Mouse (Mus musculus) neural tube, embryonic 14.5 days (tissue): Measurements from ENCODE around the gene Pxylp1. TPM values are rescaled to one million over a fixed set of nuclear protein-coding genes. Genes with fewer than 3 reads are reported as not detected.

Experiments
- ATAC-seq: fragments of 200-750 bp; cut with Nextera tagmentation; 2 replicates; pipeline ENCODE4 v1.8.0; 2017; ENCODE audit warnings: low read depth, mild to moderate bottlenecking, moderate TSS enrichment, moderate library complexity
- H3K27ac ChIP-seq: fragments of 300-500 bp; sonication (generic); 2 replicates; pipeline ENCODE4 v1.5.1; 2014; ENCODE audit warnings: low read depth, mild to moderate bottlenecking, control low read depth, low read length, moderate library complexity, mixed read lengths
- H3K27me3 ChIP-seq: fragments of 300-500 bp; sonication (generic); 2 replicates; pipeline ENCODE4 v1.6.1; 2014; ENCODE audit warnings: low read length; ENCODE audit not compliant: control insufficient read depth, insufficient read depth
- H3K36me3 ChIP-seq: fragments of 300-500 bp; sonication (generic); 2 replicates; pipeline ENCODE4 v1.6.1; 2014; ENCODE audit warnings: low read length, mixed read lengths; ENCODE audit not compliant: control insufficient read depth, insufficient read depth
- H3K4me1 ChIP-seq: fragments of 300-500 bp; sonication (generic); 2 replicates; pipeline ENCODE4 v1.6.1; 2014; ENCODE audit warnings: low read length; ENCODE audit not compliant: control insufficient read depth, insufficient read depth
- H3K4me2 ChIP-seq: fragments of 300-500 bp; sonication (generic); 2 replicates; pipeline ENCODE4 v1.6.1; 2014; ENCODE audit warnings: mild to moderate bottlenecking, low read depth, low read length, control low read depth
- H3K4me3 ChIP-seq: fragments of 300-500 bp; sonication (generic); 2 replicates; pipeline ENCODE4 v1.5.1; 2014; ENCODE audit warnings: low read depth, low read length, control low read depth, mixed read lengths
- H3K9ac ChIP-seq: fragments of 300-500 bp; sonication (generic); replicated peaks from 2 replicates; pipeline ENCODE4 v1.6.1; 2014; ENCODE audit warnings: low read depth, mild to moderate bottlenecking, control low read depth, low read length, mixed read lengths
- H3K9me3 ChIP-seq: fragments of 300-500 bp; sonication (generic); 2 replicates; pipeline ENCODE4 v1.6.1; 2016; ENCODE audit warnings: low read length; ENCODE audit not compliant: control insufficient read depth
- WGBS: fragments of 180-500 bp; shearing (Covaris S2); extraction: QIAGEN DNeasy Blood & Tissue Kit; methylation state at CpG from one replicate; pipeline ENCODE4 v1.1.7; 2014; 5-methylcytosine and 5-hydroxymethylcytosine counted together
- polyA plus RNA-seq: library from polyadenylated mRNA; unstranded; fragments of >200 nt; fragmentation: Nextera tagmentation; extraction: Ambion mirVana; gene quantifications from 2 replicates; pipeline ENCODE4 v1.2.1, GENCODE M21; 2014

The Pxylp1 gene
- polyA plus RNA-seq, 1 experiment from 2014 or later, result 30.3 TPM

DNA sequence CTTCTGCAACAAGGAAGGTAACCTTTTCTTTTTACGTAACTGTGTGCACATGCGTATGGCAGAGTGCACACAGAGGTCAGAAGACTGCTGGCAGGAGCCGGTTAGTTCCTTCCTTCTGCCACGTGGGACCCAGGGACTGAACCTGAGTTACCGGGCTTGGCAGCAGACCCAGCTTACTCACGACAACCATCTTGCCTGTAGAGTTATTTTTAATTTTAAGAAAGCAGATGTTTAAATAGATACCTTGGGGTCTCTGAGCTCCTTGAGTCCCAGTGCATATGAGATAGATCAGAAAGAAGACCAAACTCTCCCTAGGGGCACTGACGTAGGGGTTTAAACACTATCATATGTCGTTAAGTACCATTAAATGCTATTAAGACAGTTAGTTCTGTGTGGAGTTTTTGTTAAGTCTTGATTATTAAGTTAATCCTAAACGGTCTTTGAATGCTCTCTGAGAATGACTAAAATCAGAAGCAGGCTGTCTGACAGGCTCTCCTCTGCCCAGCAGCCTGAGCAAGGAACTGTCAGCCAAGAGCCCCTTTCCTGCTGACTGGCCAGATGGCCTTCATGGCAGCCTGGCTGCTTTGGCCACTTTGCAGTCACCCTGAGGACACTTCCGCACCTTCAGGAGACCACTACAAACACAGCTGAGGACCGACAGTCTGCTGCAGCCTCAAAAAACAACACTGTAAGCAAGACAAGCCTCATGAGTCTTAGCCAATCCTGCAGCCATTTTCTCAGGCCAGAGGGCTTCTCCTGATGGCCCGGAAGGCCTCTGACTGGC is 65.3 kb downstream of the Pxylp1 start:
- ATAC-seq, result no peak

DNA sequence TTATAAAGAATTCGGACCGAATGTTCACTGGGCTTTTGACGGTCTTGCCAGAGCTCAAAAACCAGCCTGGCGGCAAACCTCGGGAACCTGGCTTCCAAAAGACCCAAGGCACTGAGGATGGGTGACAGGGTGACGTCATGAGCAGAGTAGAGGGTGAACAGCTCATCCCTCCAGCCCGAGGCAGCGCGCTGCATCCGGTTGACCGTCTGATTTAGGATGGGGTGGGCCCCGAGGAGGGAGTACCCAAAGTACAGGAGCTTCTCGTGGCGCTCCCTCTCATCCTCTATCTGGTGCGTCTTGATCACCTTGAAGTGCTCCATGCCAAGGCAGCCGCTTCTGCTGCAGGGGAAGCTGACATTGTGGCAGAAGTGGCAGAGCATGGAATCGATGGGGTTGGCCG is 67.6 kb downstream of the Pxylp1 start:
- H3K27me3 ChIP-seq, result no peaks in the 10 kb centered on the region
- no peaks in the 10 kb centered on the region for H3K4me1 ChIP-seq
- no peak overlapping the region for H3K4me2 ChIP-seq
- H3K9ac ChIP-seq, result no peak overlapping the region
- ATAC-seq, result no peak
- 94% methylated on average over 18 of the region's 18 CpGs for WGBS
- no peak overlapping the region for H3K4me3 ChIP-seq
- no peaks in the 10 kb centered on the region for H3K9me3 ChIP-seq
- no peaks in the 10 kb centered on the region for H3K36me3 ChIP-seq
- no peak overlapping the region for H3K27ac ChIP-seq

More for the DNA sequence above, 65.3 kb downstream of the Pxylp1 start:
- no peaks in the 10 kb centered on the region for H3K27me3 ChIP-seq
- H3K4me2 ChIP-seq, result no peak overlapping the region
- H3K4me3 ChIP-seq, result no peak overlapping the region
- no peaks in the 10 kb centered on the region for H3K9me3 ChIP-seq
- H3K9ac ChIP-seq, result no peak overlapping the region
- H3K27ac ChIP-seq, result 0 out of 2 replicates have a peak overlapping the region, but pooled peaks have one; percentile 10
- no peaks in the 10 kb centered on the region for H3K36me3 ChIP-seq
- peaks cover 5% of the 10 kb centered on the region; the same call in 1 of the 2 replicates for H3K4me1 ChIP-seq
- 71% methylated on average over 12 of the region's 12 CpGs for WGBS

GRCm38 (mm10) chr9:96824026-96824425 is 68.4 kb downstream of the Pxylp1 start:
- no peak overlapping the region for H3K4me2 ChIP-seq
- H3K9ac ChIP-seq, result no peak overlapping the region
- 73% methylated on average over 12 of the region's 12 CpGs for WGBS
- no peaks in the 10 kb centered on the region for H3K27me3 ChIP-seq
- no peak overlapping the region for H3K27ac ChIP-seq
- no peaks in the 10 kb centered on the region for H3K36me3 ChIP-seq
- H3K4me3 ChIP-seq, result no peak overlapping the region
- ATAC-seq, result no peak
- H3K9me3 ChIP-seq, result no peaks in the 10 kb centered on the region
- no peaks in the 10 kb centered on the region for H3K4me1 ChIP-seq

DNA sequence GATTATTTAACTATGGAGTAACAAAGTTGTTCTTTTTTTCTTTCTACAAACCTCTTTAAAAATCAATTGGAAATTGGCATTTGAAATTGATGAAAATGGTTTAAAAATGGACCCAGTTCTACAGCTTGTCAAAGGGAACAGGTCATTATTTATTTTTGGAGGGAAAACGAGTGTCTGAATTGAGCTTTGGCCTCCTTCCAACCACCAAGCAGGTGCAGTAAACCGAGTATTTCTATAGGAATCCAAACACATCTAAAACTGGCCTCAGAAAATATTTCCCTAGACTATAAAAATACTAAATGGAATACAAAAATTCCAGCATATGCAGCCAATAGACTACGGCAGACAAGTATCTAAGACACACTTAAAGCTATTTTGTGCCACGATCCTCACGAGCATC is 68.9 kb downstream of the Pxylp1 start:
- 71% methylated on average over 5 of the region's 5 CpGs for WGBS

DNA sequence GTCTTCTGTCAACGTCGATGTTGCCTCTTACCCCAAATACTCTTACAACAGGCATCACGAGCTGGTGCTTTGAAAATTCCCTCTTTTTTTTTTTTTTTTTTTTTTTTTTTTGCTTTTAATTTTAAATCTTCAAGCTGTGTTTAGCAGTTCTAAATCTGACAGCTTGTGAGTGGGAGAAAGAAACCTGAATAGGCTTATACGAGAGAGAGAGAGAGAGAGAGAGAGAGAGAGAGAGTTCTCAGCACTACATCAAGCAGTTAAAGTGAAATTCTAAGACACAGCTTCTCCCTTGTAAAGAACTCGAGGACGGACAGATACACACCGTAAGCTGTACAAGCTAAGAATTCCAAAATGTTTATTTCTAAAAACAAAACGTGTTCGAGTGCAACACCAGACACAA is 69.5 kb downstream of the Pxylp1 start:
- Histone ChIP-seq H3K4me1 (no peaks in the 10 kb centered on the region), H3K4me2 (no peak overlapping the region), H3K9ac (no peak overlapping the region), H3K27me3 (no peaks in the 10 kb centered on the region), H3K4me3 (no peak overlapping the region), H3K27ac (no peak overlapping the region), H3K36me3 (no peaks in the 10 kb centered on the region), H3K9me3 (no peaks in the 10 kb centered on the region)
- no peak for ATAC-seq
- WGBS, result 88% methylated on average over 9 of the region's 9 CpGs

More for the DNA sequence above, 68.9 kb downstream of the Pxylp1 start:
- H3K27ac ChIP-seq, result no peak overlapping the region
- H3K36me3 ChIP-seq, result no peaks in the 10 kb centered on the region
- H3K4me3 ChIP-seq, result no peak overlapping the region
- ATAC-seq, result no peak
- H3K9me3 ChIP-seq, result no peaks in the 10 kb centered on the region
- H3K4me1 ChIP-seq, result no peaks in the 10 kb centered on the region
- H3K4me2 ChIP-seq, result no peak overlapping the region
- H3K9ac ChIP-seq, result no peak overlapping the region
- no peaks in the 10 kb centered on the region for H3K27me3 ChIP-seq

GRCm38 (mm10) chr9:96818822-96819481 is 73.5 kb downstream of the Pxylp1 start:
- no peaks in the 10 kb centered on the region for H3K9me3 ChIP-seq
- no peaks in the 10 kb centered on the region for H3K4me1 ChIP-seq
- H3K27ac ChIP-seq, result no peak overlapping the region
- ATAC-seq, result peak; percentile 54; the same call in 1 of the 2 replicates
- H3K27me3 ChIP-seq, result no peaks in the 10 kb centered on the region
- H3K9ac ChIP-seq, result no peak overlapping the region
- H3K4me3 ChIP-seq, result no peak overlapping the region
- H3K36me3 ChIP-seq, result no peaks in the 10 kb centered on the region
- WGBS, result 63% methylated on average over 11 of the region's 11 CpGs
- H3K4me2 ChIP-seq, result no peak overlapping the region

- ATAC-seq, result peak; percentile 65; the same call in 1 of the 2 replicates
These were observed 74.2 kb downstream of the Pxylp1 start for GRCm38 (mm10) chr9:96818128-96818821.

GRCm38 (mm10) chr9:96811996-96812395 is 80.5 kb downstream of the Pxylp1 start:
- Histone ChIP-seq H3K4me3 (no peak overlapping the region), H3K4me2 (no peak overlapping the region), H3K36me3 (no peaks in the 10 kb centered on the region), H3K9me3 (no peaks in the 10 kb centered on the region), H3K9ac (no peak overlapping the region), H3K27ac (no peak overlapping the region), H3K4me1 (no peaks in the 10 kb centered on the region), H3K27me3 (no peaks in the 10 kb centered on the region)
- no peak for ATAC-seq
- WGBS, result 49% methylated on average over 4 of the region's 4 CpGs

More at GRCm38 (mm10) chr9:96818128-96818821, 74.2 kb downstream of the Pxylp1 start:
- WGBS, result 33% methylated on average over 7 of the region's 7 CpGs
- H3K9ac ChIP-seq, result no peak overlapping the region
- no peaks in the 10 kb centered on the region for H3K27me3 ChIP-seq
- no peak overlapping the region for H3K4me3 ChIP-seq
- no peak overlapping the region for H3K27ac ChIP-seq
- H3K4me1 ChIP-seq, result no peaks in the 10 kb centered on the region
- H3K9me3 ChIP-seq, result no peaks in the 10 kb centered on the region
- no peaks in the 10 kb centered on the region for H3K36me3 ChIP-seq
- H3K4me2 ChIP-seq, result no peak overlapping the region
